Mouse (Mus musculus) megakaryocyte, adult 5-6 weeks (primary cell): ENCODE measurements at regions not wholly inside any gene's neighbourhood (a gene's known extent, or its start where the extent isn't known, plus 50 kb on each side); places are given as distances from the start of the nearest gene placed in this dataset.

Experiments used
- ATAC-seq: 2 replicates; pipeline ENCODE4 v1.8.0; 2016; ENCODE audit warnings: mild to moderate bottlenecking, inconsistent platforms; ENCODE audit not compliant: poor library complexity, severe bottlenecking

- no peak for ATAC-seq
These were observed 89.2 kb downstream of the Tmem170b start for GRCm38 (mm10) chr13:41694749-41695419.

DNA sequence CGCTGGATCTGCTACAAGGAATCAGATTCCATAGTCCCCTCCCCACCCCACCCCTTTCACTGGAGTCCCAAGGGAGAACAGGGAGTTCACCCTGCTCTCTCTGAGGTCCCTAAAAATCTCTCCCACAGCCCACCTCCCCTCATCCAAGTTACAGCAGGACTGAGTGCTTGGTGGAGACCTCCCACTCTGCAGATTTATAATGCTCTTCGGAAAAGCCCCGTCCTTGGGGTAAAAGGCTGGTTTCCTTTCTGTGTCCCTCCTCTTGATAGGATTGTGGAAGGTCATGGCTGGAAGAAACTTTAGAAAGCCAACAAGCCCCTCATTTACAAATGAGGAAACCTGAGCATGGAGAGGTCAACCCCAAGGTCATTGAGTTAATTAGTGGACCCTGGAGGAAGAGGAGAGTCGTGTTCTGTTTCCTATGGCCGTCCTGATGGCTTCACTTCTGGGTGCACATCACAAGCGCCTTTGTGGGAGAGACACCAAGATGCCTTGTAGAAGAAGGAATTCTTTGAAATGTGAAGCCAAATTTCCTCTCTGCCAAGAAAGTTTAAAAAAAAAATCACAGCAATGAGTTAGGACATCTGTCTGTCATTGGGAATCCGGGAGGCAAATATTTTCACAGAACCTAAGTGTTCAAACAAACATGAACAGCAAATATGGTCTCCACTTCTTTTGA is 91.2 kb downstream of the Tmem170b start:
- no peak for ATAC-seq

DNA sequence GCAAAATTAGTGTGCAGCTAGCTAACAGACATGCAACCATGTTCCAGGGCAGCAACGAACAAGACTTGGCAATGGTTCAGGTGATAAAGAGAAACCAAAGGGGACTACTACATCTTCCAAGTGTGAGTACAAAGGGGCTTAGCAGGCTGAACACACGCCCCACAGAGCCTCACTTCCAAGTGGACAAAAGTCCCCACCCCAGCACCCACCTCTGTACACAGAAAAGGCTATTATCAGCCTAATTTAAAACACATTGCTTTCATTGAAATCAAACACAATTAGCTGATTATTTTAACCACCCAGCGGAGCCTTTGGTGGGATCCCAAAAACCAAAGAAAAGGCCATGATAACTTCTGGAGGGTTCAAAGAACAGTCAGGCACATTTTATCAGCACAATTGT is 95.6 kb downstream of the Tmem170b start:
- no peak for ATAC-seq

GRCm38 (mm10) chr13:41701829-41702231 is 96.1 kb downstream of the Tmem170b start:
- no peak for ATAC-seq

GRCm38 (mm10) chr13:41703196-41703595 is 97.5 kb downstream of the Tmem170b start:
- no peak for ATAC-seq

DNA sequence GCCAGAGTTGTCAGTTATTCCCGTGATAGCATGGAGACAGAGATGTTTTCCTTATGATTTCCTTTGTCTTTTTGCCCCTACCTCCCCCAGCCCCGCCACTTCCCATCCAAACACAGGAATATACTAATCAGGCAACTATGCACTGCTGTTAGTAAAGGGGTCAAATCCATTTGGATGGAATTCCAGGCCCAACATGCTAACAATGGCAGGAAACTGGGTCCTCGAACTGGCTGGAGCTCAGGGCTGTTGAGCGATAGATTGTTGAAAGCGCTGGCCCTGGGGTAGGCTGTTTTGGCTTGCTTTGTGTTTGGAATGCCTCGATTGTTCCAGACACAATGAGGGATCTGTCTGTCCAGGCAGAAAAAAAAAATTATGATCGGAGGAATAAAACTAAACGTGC is 97.9 kb downstream of the Tmem170b start:
- no peak for ATAC-seq

GRCm38 (mm10) chr13:41704806-41705205 is 99.1 kb downstream of the Tmem170b start:
- ATAC-seq, result no peak

- no peak for ATAC-seq
These were observed 99.9 kb downstream of the Tmem170b start for GRCm38 (mm10) chr13:41705636-41706035.

DNA sequence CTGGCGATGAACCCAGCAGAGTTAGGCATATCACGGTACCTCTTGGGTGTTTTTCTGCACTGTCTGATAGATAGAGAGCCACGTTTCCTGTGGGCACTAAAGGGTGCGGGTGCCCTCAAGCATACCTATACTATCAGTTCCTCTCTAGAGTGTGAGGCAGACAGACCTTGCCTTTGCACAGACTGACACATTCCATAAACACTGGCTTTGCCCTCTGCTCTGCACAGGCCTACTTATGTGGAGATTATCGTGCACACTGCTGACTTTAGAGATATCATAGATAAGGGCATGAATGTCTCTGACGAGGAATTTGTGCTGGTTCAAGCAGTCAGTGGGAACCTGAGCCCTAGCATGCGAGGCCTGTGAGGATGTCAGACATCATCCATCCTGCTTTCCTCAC is 102.1 kb downstream of the Tmem170b start:
- no peak for ATAC-seq

DNA sequence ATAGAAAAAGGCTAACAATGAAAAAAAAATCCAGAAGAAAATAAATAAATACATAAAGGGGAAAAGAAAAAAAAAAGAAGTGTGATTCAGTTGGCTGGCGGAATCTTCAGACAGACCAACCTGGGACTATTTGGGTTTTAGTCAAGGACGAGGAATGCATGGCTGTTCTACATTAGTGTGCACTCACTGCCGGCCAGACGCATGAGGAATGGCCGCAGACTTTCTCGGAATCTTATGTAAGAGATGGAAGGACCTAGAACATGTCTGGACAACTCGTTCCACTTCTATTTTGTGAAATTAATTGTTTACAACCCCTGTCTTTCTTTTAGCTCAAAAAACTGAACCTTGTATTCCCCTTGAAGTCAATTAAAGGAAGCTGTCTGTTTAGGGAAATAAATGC is 103.4 kb downstream of the Tmem170b start:
- no peak for ATAC-seq

GRCm38 (mm10) chr13:41709475-41710227 is 103.9 kb downstream of the Tmem170b start:
- ATAC-seq, result peak; percentile 77

- ATAC-seq, result no peak
These were observed 106.9 kb downstream of the Tmem170b start for GRCm38 (mm10) chr13:41712616-41713015.
